Mouse (Mus musculus): ENCODE measurements at regions not wholly inside any gene's neighbourhood (a gene's known extent, or its start where the extent isn't known, plus 50 kb on each side); places are given as distances from the start of the nearest gene placed in this dataset.

GRCm38 (mm10) chr2:174848981-174849681 is 88.7 kb downstream of the Edn3 start:
- no peak for DNase-seq (ENCODE audit: low spot score)

GRCm38 (mm10) chr2:174850860-174851259 is 90.4 kb downstream of the Edn3 start:
- no peak for DNase-seq (ENCODE audit: low spot score)

GRCm38 (mm10) chr2:174851525-174852330 is 91.3 kb downstream of the Edn3 start:
- DNase-seq (ENCODE audit: low spot score): peak; percentile 76

- DNase-seq (ENCODE audit: low spot score): no peak
Observed at GRCm38 (mm10) chr2:174853786-174854185, 93.4 kb downstream of the Edn3 start.

GRCm38 (mm10) chr2:174855548-174855947 is 95.1 kb downstream of the Edn3 start:
- DNase-seq (ENCODE audit: low spot score): no peak

- no peak for DNase-seq (ENCODE audit: low spot score)
Observed at GRCm38 (mm10) chr2:174856135-174856534, 95.7 kb downstream of the Edn3 start.

- DNase-seq (ENCODE audit: low spot score): peak; percentile 81
Observed at GRCm38 (mm10) chr2:174858011-174858834, 97.8 kb downstream of the Edn3 start.

GRCm38 (mm10) chr2:174858835-174859215 is 98.4 kb downstream of the Edn3 start:
- DNase-seq (ENCODE audit: low spot score): peak; percentile 65

GRCm38 (mm10) chr2:174859533-174859932 is 99.1 kb downstream of the Edn3 start:
- no peak for DNase-seq (ENCODE audit: low spot score)

- peak; percentile 41 for DNase-seq (ENCODE audit: low spot score)
Observed at GRCm38 (mm10) chr2:174864657-174865056, 104.2 kb downstream of the Edn3 start.

GRCm38 (mm10) chr2:174866546-174866945 is 106.1 kb downstream of the Edn3 start:
- DNase-seq (ENCODE audit: low spot score): peak; percentile 21

- DNase-seq (ENCODE audit: low spot score): no peak
Observed at GRCm38 (mm10) chr2:174867397-174867796, 107.0 kb downstream of the Edn3 start.

GRCm38 (mm10) chr2:174868186-174868585 is 107.8 kb downstream of the Edn3 start:
- peak; percentile 60 for DNase-seq (ENCODE audit: low spot score)

GRCm38 (mm10) chr2:174868743-174869369 is 108.4 kb downstream of the Edn3 start:
- DNase-seq (ENCODE audit: low spot score): no peak

- DNase-seq (ENCODE audit: low spot score): no peak
Observed at GRCm38 (mm10) chr2:174870284-174870683, 109.9 kb downstream of the Edn3 start.

GRCm38 (mm10) chr2:174871225-174871624 is 110.8 kb downstream of the Edn3 start:
- no peak for DNase-seq (ENCODE audit: low spot score)

GRCm38 (mm10) chr2:174871844-174872243 is 111.4 kb downstream of the Edn3 start:
- no peak for DNase-seq (ENCODE audit: low spot score)

- DNase-seq (ENCODE audit: low spot score): no peak
Observed at GRCm38 (mm10) chr2:174876886-174877285, 116.5 kb downstream of the Edn3 start.

GRCm38 (mm10) chr2:174878979-174879378 is 118.6 kb downstream of the Edn3 start:
- peak; percentile 48 for DNase-seq (ENCODE audit: low spot score)

GRCm38 (mm10) chr2:174880659-174881058 is 120.2 kb downstream of the Edn3 start:
- DNase-seq (ENCODE audit: low spot score): no peak

- no peak for DNase-seq (ENCODE audit: low spot score)
Observed at GRCm38 (mm10) chr2:174884232-174885225, 124.1 kb downstream of the Edn3 start.
